Mouse (Mus musculus): ENCODE results near the gene Gm42742. TPM values are rescaled to one million over a fixed set of nuclear protein-coding genes. Genes with fewer than 3 reads are reported as not detected.
A peak's percentile ranks its signal among the peaks of the same experiment; 100 is the strongest.

The Gm42742 gene
- polyA plus RNA-seq, 1 experiment from 2014 or later, result 50.8 TPM

- Histone ChIP-seq H3K4me1 (replicated peaks) (peaks cover 43% of the 10 kb centered on the region), H3K4me2 (no peak overlapping the region), H3K4me3 (no peak overlapping the region), H3K27ac (ENCODE audit: poor library complexity, severe bottlenecking) (no peak overlapping the region), H3K9ac (no peak overlapping the region), H3K36me3 (peaks cover 36% of the 10 kb centered on the region), H3K27me3 (replicated peaks) (no peaks in the 10 kb centered on the region), H3K9me3 (replicated peaks) (no peaks in the 10 kb centered on the region)
- WGBS, result 95% methylated on average over 10 of the region's 10 CpGs
- ATAC-seq (ENCODE audit: insufficient number of reproducible peaks, low FRiP score), result no peak
Observed at GRCm38 (mm10) chr7:127012845-127013244, 8.1 kb downstream of the Gm42742 start.

DNA sequence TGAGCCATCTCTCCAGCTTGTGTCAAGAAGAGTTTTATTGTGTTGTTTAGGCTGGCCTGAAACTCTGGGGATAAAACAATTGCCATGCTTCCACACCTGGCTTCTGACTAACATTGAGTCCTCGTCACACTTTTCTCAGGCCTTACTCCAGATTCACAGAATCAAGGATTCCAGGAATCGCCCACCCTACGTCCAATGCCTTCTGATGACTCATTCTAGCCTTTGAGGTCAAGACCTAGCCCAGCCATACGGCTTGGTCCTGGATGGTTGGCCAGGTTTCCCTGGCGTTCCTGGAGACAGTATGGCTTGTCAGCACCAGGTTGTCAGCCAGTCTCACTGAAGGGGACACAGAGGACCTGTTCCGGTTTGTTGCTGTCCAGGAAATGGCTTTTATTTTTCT lies 8.5 kb downstream of the Gm42742 start:
- Histone ChIP-seq H3K9ac (no peak overlapping the region), H3K27ac (ENCODE audit: poor library complexity, severe bottlenecking) (no peak overlapping the region), H3K4me2 (no peak overlapping the region), H3K9me3 (replicated peaks) (no peaks in the 10 kb centered on the region), H3K4me1 (replicated peaks) (peaks cover 43% of the 10 kb centered on the region), H3K4me3 (no peak overlapping the region), H3K36me3 (peaks cover 36% of the 10 kb centered on the region), H3K27me3 (replicated peaks) (no peaks in the 10 kb centered on the region)
- ATAC-seq (ENCODE audit: insufficient number of reproducible peaks, low FRiP score), result no peak
- 73% methylated on average over 6 of the region's 6 CpGs for WGBS

DNA sequence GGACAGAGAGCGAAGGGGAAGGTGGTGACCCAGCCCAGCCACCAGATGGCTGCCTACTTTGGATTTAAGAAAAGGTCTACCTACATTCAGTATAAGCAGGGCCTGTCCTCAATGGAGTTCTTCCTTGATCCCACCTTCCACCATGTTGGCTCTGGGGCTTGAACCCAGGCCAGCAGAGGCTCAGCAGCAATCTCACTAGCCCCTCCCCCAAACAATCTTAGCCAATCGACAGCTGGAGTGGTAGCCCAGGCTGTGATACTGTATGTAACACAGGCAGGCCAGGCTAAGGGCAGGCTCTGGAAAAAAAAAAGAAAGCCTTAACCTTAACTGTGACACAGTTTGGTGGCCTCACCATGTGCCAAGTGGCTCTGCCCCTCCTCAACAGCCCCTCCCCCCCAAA lies 9.2 kb downstream of the Gm42742 start:
- WGBS, result 70% methylated on average over 2 of the region's 2 CpGs
- no peak overlapping the region for H3K4me2 ChIP-seq
- H3K4me3 ChIP-seq, result no peak overlapping the region
- peaks cover 36% of the 10 kb centered on the region for H3K36me3 ChIP-seq
- H3K9me3 ChIP-seq (replicated peaks), result no peaks in the 10 kb centered on the region
- no peak for ATAC-seq (ENCODE audit: insufficient number of reproducible peaks, low FRiP score)
- peaks cover 43% of the 10 kb centered on the region for H3K4me1 ChIP-seq (replicated peaks)
- H3K27ac ChIP-seq (ENCODE audit: poor library complexity, severe bottlenecking), result no peak overlapping the region
- no peaks in the 10 kb centered on the region for H3K27me3 ChIP-seq (replicated peaks)
- H3K9ac ChIP-seq, result no peak overlapping the region

DNA sequence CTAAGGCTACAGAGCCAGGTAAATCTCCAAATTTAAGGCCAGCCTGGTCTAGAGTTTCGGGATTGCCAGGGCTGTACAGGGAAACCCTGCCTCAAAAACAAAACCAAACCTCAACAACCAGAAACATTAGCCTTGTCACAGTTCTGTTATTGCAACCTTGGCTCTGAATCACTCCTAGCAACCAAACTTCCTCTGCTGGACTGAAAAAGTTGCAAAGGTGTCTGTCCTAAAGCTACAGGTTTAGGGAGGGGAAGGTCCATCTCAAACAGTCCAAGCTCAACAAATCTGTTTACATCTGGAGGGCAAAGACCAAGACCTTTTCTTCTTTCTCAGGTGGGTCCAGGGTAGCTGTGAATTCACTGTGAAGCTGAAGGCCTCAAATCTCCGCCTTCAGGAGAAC lies 9.8 kb downstream of the Gm42742 start:
- no peak overlapping the region for H3K27ac ChIP-seq (ENCODE audit: poor library complexity, severe bottlenecking)
- WGBS, result 88% methylated on average over 2 of the region's 2 CpGs

DNA sequence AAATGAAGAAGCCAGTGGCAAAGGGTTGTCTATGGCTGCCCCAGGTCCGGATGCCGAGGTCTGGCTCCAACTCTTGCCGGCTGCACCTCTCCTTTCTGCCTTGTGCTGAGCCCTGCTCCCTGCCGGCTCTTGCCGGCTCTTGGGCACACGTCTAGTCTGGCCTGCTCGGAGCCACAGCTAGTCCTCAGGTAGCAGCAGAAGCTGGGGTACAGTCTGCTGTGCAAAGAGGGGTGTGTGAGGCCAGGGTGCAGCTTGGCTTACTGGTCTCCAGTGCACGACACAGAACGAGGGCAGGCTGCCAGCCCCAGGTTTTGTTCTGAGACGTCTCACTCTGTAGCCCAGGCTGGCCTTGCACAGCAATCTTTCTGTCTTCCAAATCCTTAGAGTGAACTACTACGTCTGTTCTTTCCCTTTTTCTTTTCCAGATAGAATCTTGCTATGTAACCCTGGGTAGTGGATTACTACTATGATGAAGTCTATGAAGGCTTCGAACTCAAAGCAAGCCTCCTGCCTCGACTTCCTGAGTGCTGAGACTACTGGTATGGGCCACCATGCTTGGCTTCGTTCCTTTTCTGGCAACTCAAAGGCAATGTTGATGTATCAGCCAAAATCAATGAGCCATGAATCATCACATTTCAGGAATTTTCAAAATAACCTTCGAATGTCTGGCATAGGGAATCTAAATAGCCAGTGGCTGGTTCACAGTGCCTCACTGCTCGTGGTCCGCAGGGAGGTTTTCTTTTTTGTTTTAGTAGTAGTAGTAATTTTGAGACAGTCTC lies 11.4 kb downstream of the Gm42742 start:
- ATAC-seq (ENCODE audit: insufficient number of reproducible peaks, low FRiP score), result no peak
- no peak overlapping the region; the same call in 1 of the 2 replicates for H3K9ac ChIP-seq
- 76% methylated on average over 17 of the region's 17 CpGs for WGBS

More for the DNA sequence above, 9.8 kb downstream of the Gm42742 start:
- no peaks in the 10 kb centered on the region for H3K27me3 ChIP-seq (replicated peaks)
- H3K4me3 ChIP-seq, result no peak overlapping the region
- H3K9me3 ChIP-seq (replicated peaks), result no peaks in the 10 kb centered on the region
- peaks cover 43% of the 10 kb centered on the region for H3K4me1 ChIP-seq (replicated peaks)
- H3K9ac ChIP-seq, result no peak overlapping the region
- ATAC-seq (ENCODE audit: insufficient number of reproducible peaks, low FRiP score), result no peak
- peaks cover 36% of the 10 kb centered on the region for H3K36me3 ChIP-seq
- H3K4me2 ChIP-seq, result no peak overlapping the region

DNA sequence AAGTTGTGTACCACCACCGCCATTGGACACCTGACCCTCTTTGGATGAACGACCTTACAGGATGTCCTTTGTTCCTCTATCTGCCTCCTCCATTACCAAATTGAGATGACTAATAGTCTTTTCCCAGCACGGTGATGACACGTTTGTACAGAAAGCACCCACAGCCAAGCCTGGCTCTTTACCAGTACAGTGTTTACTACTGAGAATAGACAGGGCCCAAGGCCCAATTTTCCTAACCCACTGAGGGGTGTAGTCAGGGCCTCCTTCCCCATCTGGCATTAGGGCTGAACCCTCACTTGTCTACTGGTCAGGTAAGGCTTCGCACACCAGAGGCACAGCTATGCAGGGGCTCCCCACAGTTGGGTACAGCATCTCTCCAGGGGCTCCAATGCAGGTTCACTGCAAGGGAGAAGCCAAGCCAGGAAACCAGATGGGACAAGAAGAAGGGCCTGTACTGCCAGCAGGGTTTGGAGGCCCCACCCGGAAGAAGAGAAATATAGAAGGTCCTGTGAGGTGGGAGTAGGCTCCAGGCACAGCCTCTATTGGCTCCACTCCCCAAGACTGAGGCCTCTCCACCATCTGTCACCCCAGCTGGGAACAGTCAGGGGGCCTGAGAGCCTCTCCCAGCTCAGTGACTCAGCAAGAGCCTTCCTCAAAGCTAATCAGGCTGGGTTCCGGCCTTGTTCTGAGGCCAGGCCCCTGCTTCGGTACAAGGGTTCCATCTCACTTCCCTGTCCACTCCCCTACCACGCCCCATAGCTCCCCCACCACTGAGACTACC lies 12.5 kb downstream of the Gm42742 start:
- ATAC-seq (ENCODE audit: insufficient number of reproducible peaks, low FRiP score), result peak; percentile 87
- Histone ChIP-seq H3K27me3 (replicated peaks) (no peaks in the 10 kb centered on the region), H3K27ac (ENCODE audit: poor library complexity, severe bottlenecking) (peak overlapping the region; percentile 59), H3K4me1 (replicated peaks) (peaks cover 18% of the 10 kb centered on the region), H3K4me2 (no peak overlapping the region), H3K9me3 (replicated peaks) (no peaks in the 10 kb centered on the region), H3K9ac (peak overlapping the region; percentile 21), H3K36me3 (peaks cover 24% of the 10 kb centered on the region), H3K4me3 (no peak overlapping the region)
- WGBS, result 37% methylated on average over 9 of the region's 9 CpGs

More for the DNA sequence above, 11.4 kb downstream of the Gm42742 start:
- Histone ChIP-seq H3K4me1 (replicated peaks) (peaks cover 28% of the 10 kb centered on the region), H3K4me3 (no peak overlapping the region), H3K4me2 (no peak overlapping the region), H3K27me3 (replicated peaks) (no peaks in the 10 kb centered on the region), H3K36me3 (peaks cover 27% of the 10 kb centered on the region), H3K9me3 (replicated peaks) (no peaks in the 10 kb centered on the region), H3K27ac (ENCODE audit: poor library complexity, severe bottlenecking) (peak overlapping the region; percentile 59; the same call in 1 of the 2 replicates)

- H3K9ac ChIP-seq, result no peak overlapping the region; the same call in 1 of the 2 replicates
- H3K4me3 ChIP-seq, result no peak overlapping the region
- no peaks in the 10 kb centered on the region for H3K27me3 ChIP-seq (replicated peaks)
- no peak for ATAC-seq (ENCODE audit: insufficient number of reproducible peaks, low FRiP score)
- H3K36me3 ChIP-seq, result peaks cover 14% of the 10 kb centered on the region
- H3K4me1 ChIP-seq (replicated peaks), result peaks cover 14% of the 10 kb centered on the region
- WGBS, result 89% methylated on average over 6 of the region's 6 CpGs
- H3K9me3 ChIP-seq (replicated peaks), result no peaks in the 10 kb centered on the region
- no peak overlapping the region for H3K4me2 ChIP-seq
- no peak overlapping the region for H3K27ac ChIP-seq (ENCODE audit: poor library complexity, severe bottlenecking)
Observed at GRCm38 (mm10) chr7:127007313-127008024, 13.4 kb downstream of the Gm42742 start.

GRCm38 (mm10) chr7:127004122-127004875 lies 16.6 kb downstream of the Gm42742 start:
- ATAC-seq (ENCODE audit: insufficient number of reproducible peaks, low FRiP score), result no peak
- Histone ChIP-seq H3K4me3 (no peak overlapping the region), H3K36me3 (no peaks in the 10 kb centered on the region), H3K9me3 (replicated peaks) (no peaks in the 10 kb centered on the region), H3K27ac (ENCODE audit: poor library complexity, severe bottlenecking) (no peak overlapping the region), H3K27me3 (replicated peaks) (no peaks in the 10 kb centered on the region), H3K4me2 (no peak overlapping the region), H3K9ac (no peak overlapping the region), H3K4me1 (replicated peaks) (peaks cover 13% of the 10 kb centered on the region)
- 88% methylated on average over 4 of the region's 4 CpGs for WGBS

GRCm38 (mm10) chr7:127003620-127004019 lies 17.3 kb downstream of the Gm42742 start:
- Histone ChIP-seq H3K4me2 (no peak overlapping the region), H3K4me1 (replicated peaks) (peaks cover 6% of the 10 kb centered on the region), H3K27me3 (replicated peaks) (no peaks in the 10 kb centered on the region), H3K36me3 (no peaks in the 10 kb centered on the region), H3K9ac (no peak overlapping the region), H3K4me3 (no peak overlapping the region), H3K27ac (ENCODE audit: poor library complexity, severe bottlenecking) (no peak overlapping the region), H3K9me3 (replicated peaks) (no peaks in the 10 kb centered on the region)
- no peak for ATAC-seq (ENCODE audit: insufficient number of reproducible peaks, low FRiP score)
- WGBS, result 88% methylated on average over 5 of the region's 5 CpGs

DNA sequence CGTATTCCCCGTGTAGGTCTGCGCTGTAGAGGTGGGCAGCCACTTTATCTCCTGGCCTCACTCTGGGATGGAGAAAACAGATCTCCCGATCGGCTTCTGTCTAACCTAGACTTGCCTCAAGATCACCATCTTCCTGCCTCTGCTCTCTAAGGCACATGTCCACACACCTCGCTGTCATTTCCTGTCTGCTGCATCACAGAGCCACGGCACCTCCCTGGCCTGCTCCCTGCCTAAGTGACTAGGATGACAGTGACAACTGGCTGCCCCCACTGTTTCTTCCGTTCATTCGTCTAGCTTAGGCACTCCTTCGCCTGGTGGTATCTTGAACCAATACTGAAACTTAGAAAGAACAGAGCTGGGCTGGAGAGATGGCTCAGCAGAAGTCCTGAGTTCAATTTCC lies 21.3 kb downstream of the Gm42742 start:
- Histone ChIP-seq H3K36me3 (peaks cover 12% of the 10 kb centered on the region), H3K4me1 (replicated peaks) (no peaks in the 10 kb centered on the region), H3K9me3 (replicated peaks) (0 out of 2 replicates have a peak, but pooled peaks cover 4% of the 10 kb centered on the region), H3K27me3 (replicated peaks) (no peaks in the 10 kb centered on the region), H3K4me3 (no peak overlapping the region), H3K27ac (ENCODE audit: poor library complexity, severe bottlenecking) (no peak overlapping the region), H3K9ac (no peak overlapping the region), H3K4me2 (no peak overlapping the region)
- ATAC-seq (ENCODE audit: insufficient number of reproducible peaks, low FRiP score), result no peak
- WGBS, result 67% methylated on average over 10 of the region's 10 CpGs
